ENCODE assay signal across 10 mouse cellular contexts in the genomic region with DNA sequence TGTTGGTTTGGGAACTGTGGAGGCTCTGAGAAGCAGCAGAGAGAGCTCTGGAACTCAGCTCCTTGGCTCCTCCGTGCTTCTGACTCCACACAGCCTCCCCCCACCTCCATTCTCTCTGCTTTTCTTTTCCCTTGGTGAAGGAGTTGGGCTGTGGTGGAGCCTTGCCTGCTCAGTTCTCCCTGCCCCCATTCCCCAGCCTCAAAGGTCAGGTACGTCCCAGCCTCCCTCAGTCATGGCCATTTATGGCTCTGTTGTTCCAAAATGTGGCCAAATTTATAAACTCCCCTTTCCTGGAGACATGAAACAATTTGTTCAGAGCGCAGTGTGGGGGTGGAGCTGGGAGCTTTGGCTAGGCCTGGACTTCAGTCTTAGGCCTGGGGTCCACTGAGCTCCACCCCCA. TPM values are rescaled to one million over a fixed set of nuclear protein-coding genes. Genes with fewer than 3 reads are reported as not detected.
A peak's percentile ranks its signal among the peaks of the same experiment; 100 is the strongest.
DNase-seq lines count a peak whose midpoint lies in the region; ATAC-seq lines count a peak whose summit lies in the region.
"Had no signal": no experiment of that assay in that cellular context is flagged by ENCODE, and none has a peak within 500 bp of the region (broad histone marks: within the 10 kb centered on the region; RNA-seq: fewer than 3 reads in every experiment).

No protein-coding gene starts in this region.

- H3K4me1 ChIP-seq in liver, embryonic 15.5 days (replicated peaks), result peaks cover 29% of the 10 kb centered on the region
- peaks cover 23% of the 10 kb centered on the region for H3K4me1 ChIP-seq in heart, embryonic 12.5 days (replicated peaks)
- peaks cover 27% of the 10 kb centered on the region for H3K4me1 ChIP-seq in stomach, embryonic 15.5 days
- peaks cover 5% of the 10 kb centered on the region for H3K4me1 ChIP-seq in hindbrain, embryonic 13.5 days (replicated peaks)

- no peak overlapping the region for H3K4me3 ChIP-seq in liver, embryonic 15.5 days (replicated peaks)
- no peak overlapping the region for H3K4me3 ChIP-seq in heart, embryonic 12.5 days
- H3K4me3 ChIP-seq in stomach, embryonic 15.5 days (replicated peaks), result no peak overlapping the region
- no peak overlapping the region for H3K4me3 ChIP-seq in hindbrain, embryonic 13.5 days
- H3K4me3 ChIP-seq: erythroblast, embryonic 14.5 days had no signal

- DNase-seq in liver, result no peak
- peak; percentile 79 for DNase-seq in kidney, postnatal 10 days
- no peak for DNase-seq in cerebellum, postnatal 4 days (ENCODE audit: low spot score in 2 of 2)
- DNase-seq in cerebellum, adult 9-11 months, result no peak

- H3K27me3 ChIP-seq in liver, embryonic 15.5 days, result no peaks in the 10 kb centered on the region
- no peaks in the 10 kb centered on the region for H3K27me3 ChIP-seq in heart, embryonic 12.5 days (replicated peaks)
- no peaks in the 10 kb centered on the region for H3K27me3 ChIP-seq in stomach, embryonic 15.5 days (replicated peaks)
- H3K27me3 ChIP-seq in hindbrain, embryonic 13.5 days, result no peaks in the 10 kb centered on the region

- H3K9ac ChIP-seq in liver, embryonic 15.5 days, result no peak overlapping the region
- no peak overlapping the region for H3K9ac ChIP-seq in heart, embryonic 12.5 days
- no peak overlapping the region for H3K9ac ChIP-seq in stomach, embryonic 15.5 days
- H3K9ac ChIP-seq in hindbrain, embryonic 13.5 days, result no peak overlapping the region

- no peaks in the 10 kb centered on the region for H3K36me3 ChIP-seq in liver, embryonic 15.5 days (replicated peaks)
- no peaks in the 10 kb centered on the region for H3K36me3 ChIP-seq in heart, embryonic 12.5 days
- no peaks in the 10 kb centered on the region for H3K36me3 ChIP-seq in stomach, embryonic 15.5 days
- no peaks in the 10 kb centered on the region for H3K36me3 ChIP-seq in hindbrain, embryonic 13.5 days

- no peaks in the 10 kb centered on the region for H3K9me3 ChIP-seq in liver, embryonic 15.5 days (replicated peaks)
- no peaks in the 10 kb centered on the region; the same call in 1 of the 2 replicates for H3K9me3 ChIP-seq in heart, embryonic 12.5 days (replicated peaks)
- H3K9me3 ChIP-seq in stomach, embryonic 15.5 days, result no peaks in the 10 kb centered on the region
- H3K9me3 ChIP-seq in hindbrain, embryonic 13.5 days, result no peaks in the 10 kb centered on the region

- no peak for ATAC-seq in liver, embryonic 15.5 days (ENCODE audit: insufficient read depth)
- ATAC-seq in heart, embryonic 12.5 days (ENCODE audit: insufficient number of reproducible peaks, low FRiP score), result no peak
- peak; percentile 75 for ATAC-seq in stomach, embryonic 15.5 days (ENCODE audit: insufficient read depth, low FRiP score, low read depth)
- ATAC-seq in hindbrain, embryonic 13.5 days (ENCODE audit: low FRiP score), result no peak

- 52% methylated on average over 3 of the region's 3 CpGs for WGBS in liver, embryonic 15.5 days (ENCODE audit: insufficient replicate concordance)
- WGBS in heart, embryonic 12.5 days, result 49% methylated on average over 3 of the region's 3 CpGs
- 31% methylated on average over 3 of the region's 3 CpGs for WGBS in stomach, embryonic 15.5 days
- 53% methylated on average over 3 of the region's 3 CpGs for WGBS in hindbrain, embryonic 13.5 days

- H3K27ac ChIP-seq in liver, embryonic 15.5 days (replicated peaks), result peak overlapping the region; percentile 41; the same call in 1 of the 2 replicates
- 0 out of 2 replicates have a peak overlapping the region, but pooled peaks have one; percentile 8 for H3K27ac ChIP-seq in heart, embryonic 12.5 days (ENCODE audit: poor library complexity, severe bottlenecking)
- H3K27ac ChIP-seq in stomach, embryonic 15.5 days, result peak overlapping the region; percentile 86
- H3K27ac ChIP-seq in hindbrain, embryonic 13.5 days, result no peak overlapping the region

- H3K4me2 ChIP-seq in liver, embryonic 15.5 days, result no peak overlapping the region
- H3K4me2 ChIP-seq in heart, embryonic 12.5 days, result no peak overlapping the region
- H3K4me2 ChIP-seq in stomach, embryonic 15.5 days, result no peak overlapping the region
- H3K4me2 ChIP-seq in hindbrain, embryonic 13.5 days, result no peak overlapping the region
- H3K4me2 ChIP-seq: midbrain, embryonic 11.5 days had no signal

RNA-seq across cellular contexts. Expression of a gene that starts 34.8 kb away (rescaled TPM):
- polyA plus RNA-seq in liver, embryonic 15.5 days (2015; fragmentation: Nextera tagmentation; extraction: Ambion mirVana), result 12.7 and 12.9 TPM in 2 replicates
- polyA plus RNA-seq in heart, embryonic 12.5 days (2016; fragmentation: Nextera tagmentation; extraction: Ambion mirVana), result 94.7 and 95.3 TPM in 2 replicates
- polyA plus RNA-seq in stomach, embryonic 15.5 days (2015; fragmentation: Nextera tagmentation; extraction: Ambion mirVana), result 97.9 and 105 TPM in 2 replicates
- polyA plus RNA-seq in hindbrain, embryonic 13.5 days (2015; fragmentation: Nextera tagmentation; extraction: Ambion mirVana), result 16.7 and 17.7 TPM in 2 replicates
